Mouse (Mus musculus) liver, embryonic 11.5 days (tissue): ENCODE measurements around the gene Olfr1109. TPM values are rescaled to one million over a fixed set of nuclear protein-coding genes. Genes with fewer than 3 reads are reported as not detected.

ENCODE experiments used
- ATAC-seq: fragments of 200-750 bp; cut with Nextera tagmentation; replicated peaks from 2 replicates; pipeline ENCODE4 v1.8.0; 2017; ENCODE audit warnings: moderate number of reproducible peaks, mild to moderate bottlenecking, moderate TSS enrichment, moderate library complexity; ENCODE audit not compliant: low FRiP score
- DNase-seq: peaks from one replicate; pipeline ENCODE4 v3.0.0-alpha.2; 2017; ENCODE audit warnings: low spot score
- H3K27ac ChIP-seq: fragments of 300-500 bp; sonication (generic); 2 replicates; pipeline ENCODE4 v1.5.1; 2014; ENCODE audit warnings: mild to moderate bottlenecking, low read depth, low read length, control low read depth
- H3K27me3 ChIP-seq: fragments of 300-500 bp; sonication (generic); replicated peaks from 2 replicates; pipeline ENCODE4 v1.6.1; 2014; ENCODE audit warnings: low read length, mixed read lengths; ENCODE audit not compliant: control insufficient read depth, insufficient read depth
- H3K36me3 ChIP-seq: fragments of 300-500 bp; sonication (generic); 2 replicates; pipeline ENCODE4 v1.6.1; 2014; ENCODE audit warnings: mild to moderate bottlenecking, low read length, moderate library complexity, mixed read lengths; ENCODE audit not compliant: control insufficient read depth, insufficient read depth
- H3K4me1 ChIP-seq: fragments of 300-500 bp; sonication (generic); replicated peaks from 2 replicates; pipeline ENCODE4 v1.6.1; 2014; ENCODE audit warnings: low read length, mixed read lengths; ENCODE audit not compliant: control insufficient read depth, insufficient read depth
- H3K4me2 ChIP-seq: fragments of 300-500 bp; sonication (generic); 2 replicates; pipeline ENCODE4 v1.6.1; 2014; ENCODE audit warnings: mild to moderate bottlenecking, control low read depth, moderate library complexity
- H3K4me3 ChIP-seq: fragments of 300-500 bp; sonication (generic); 2 replicates; pipeline ENCODE4 v1.5.1; 2014; ENCODE audit warnings: low read depth, low read length, control low read depth
- H3K9ac ChIP-seq: fragments of 300-500 bp; sonication (generic); 2 replicates; pipeline ENCODE4 v1.6.1; 2014; ENCODE audit warnings: low read depth, low read length, control low read depth
- H3K9me3 ChIP-seq: fragments of 300-500 bp; sonication (generic); 2 replicates; pipeline ENCODE4 v1.6.1; 2016; ENCODE audit warnings: low read length, inconsistent platforms, mixed read lengths; ENCODE audit not compliant: control insufficient read depth
- WGBS: fragments of 180-500 bp; shearing (Covaris S2); extraction: QIAGEN DNeasy Blood & Tissue Kit; methylation state at CpG from one replicate; pipeline ENCODE4 v1.1.7; 2014; 5-methylcytosine and 5-hydroxymethylcytosine counted together
- polyA plus RNA-seq: library from polyadenylated mRNA; unstranded; fragments of >200 nt; fragmentation: Nextera tagmentation; extraction: Ambion mirVana; gene quantifications from 2 replicates; pipeline ENCODE4 v1.2.1, GENCODE M21; 2014

Gene Olfr1109
- not detected in 2 replicates for polyA plus RNA-seq

DNA sequence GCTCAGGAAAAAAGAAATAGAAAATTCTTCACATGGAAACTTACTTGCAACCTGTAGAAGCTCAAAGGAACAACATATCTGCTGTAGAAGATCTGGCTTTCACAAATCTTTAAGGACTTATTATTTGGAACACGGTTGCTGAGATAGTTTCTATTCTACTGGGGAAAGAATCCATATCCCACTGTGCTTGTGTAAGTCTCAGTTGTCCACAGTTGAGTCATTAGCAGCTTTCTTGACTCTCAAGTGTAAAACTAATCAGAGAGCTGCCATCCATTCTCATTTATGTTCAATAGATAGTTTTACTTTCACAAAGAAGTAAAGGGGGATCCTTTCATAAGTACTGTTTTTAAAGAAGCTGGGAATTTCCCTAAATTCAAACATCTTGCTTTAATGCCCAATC is at the start of gene Olfr1109:
Olfr1109 (minus strand) TSS at position 101 of the 400 bp plus-strand sequence.
- DNase-seq (no peak), ATAC-seq (no peak)
- no peak within 1 kb of the TSS for H3K4me2 ChIP-seq
- no peaks in the 10 kb centered on the region for H3K9me3 ChIP-seq
- WGBS: 81% methylated on average over 1 of the region's 1 CpGs
- no peak within 1 kb of the TSS for H3K4me3 ChIP-seq
- H3K27ac ChIP-seq: no peak within 1 kb of the TSS
- H3K36me3 ChIP-seq: no peaks in the 10 kb centered on the region
- H3K9ac ChIP-seq: no peak within 1 kb of the TSS
- no peaks in the 10 kb centered on the region for H3K4me1 ChIP-seq
- H3K27me3 ChIP-seq: no peaks in the 10 kb centered on the region

GRCm38 (mm10) chr2:87140200-87140599 is 44.4 kb upstream of the Olfr1109 start, which contains the start of gene Olfr1110:
Olfr1110 (minus strand) TSS chr2:87140300.
- Histone ChIP-seq H3K9me3 (no peaks in the 10 kb centered on the region), H3K4me3 (no peak within 1 kb of the TSS), H3K4me2 (no peak within 1 kb of the TSS), H3K9ac (no peak within 1 kb of the TSS), H3K27me3 (no peaks in the 10 kb centered on the region), H3K27ac (no peak within 1 kb of the TSS), H3K36me3 (no peaks in the 10 kb centered on the region), H3K4me1 (no peaks in the 10 kb centered on the region)
- DNase-seq (no peak), ATAC-seq (no peak)
- WGBS: 78% methylated on average over 1 of the region's 1 CpGs

DNA sequence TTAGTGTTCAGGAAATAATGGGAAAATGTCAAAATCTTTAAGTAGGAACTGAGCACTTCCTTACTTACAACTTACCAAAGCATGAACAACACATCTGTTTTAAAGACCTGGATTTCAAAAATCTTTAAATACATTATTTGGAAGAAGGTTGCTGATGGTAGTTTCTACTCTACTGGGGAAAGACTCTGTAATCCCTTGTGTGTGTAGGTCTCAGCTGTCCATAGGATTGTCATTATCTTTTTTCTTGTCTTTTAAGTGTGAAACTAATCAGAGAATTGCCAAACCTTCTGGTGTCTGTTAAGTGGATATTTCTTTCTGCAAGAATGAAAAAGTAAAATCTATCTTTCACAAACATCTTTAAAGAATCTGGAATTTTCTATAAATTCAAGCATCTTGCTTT is 18.7 kb upstream of the Olfr1109 start, which contains the start of gene Olfr259:
Olfr259 (minus strand) TSS at position 101 of the 400 bp plus-strand sequence.
- Histone ChIP-seq H3K4me3 (no peak within 1 kb of the TSS), H3K4me2 (no peak within 1 kb of the TSS), H3K4me1 (no peaks in the 10 kb centered on the region), H3K9me3 (no peaks in the 10 kb centered on the region), H3K9ac (no peak within 1 kb of the TSS), H3K27me3 (no peaks in the 10 kb centered on the region), H3K36me3 (no peaks in the 10 kb centered on the region), H3K27ac (no peak within 1 kb of the TSS)
- DNase-seq (no peak), ATAC-seq (no peak)

DNA sequence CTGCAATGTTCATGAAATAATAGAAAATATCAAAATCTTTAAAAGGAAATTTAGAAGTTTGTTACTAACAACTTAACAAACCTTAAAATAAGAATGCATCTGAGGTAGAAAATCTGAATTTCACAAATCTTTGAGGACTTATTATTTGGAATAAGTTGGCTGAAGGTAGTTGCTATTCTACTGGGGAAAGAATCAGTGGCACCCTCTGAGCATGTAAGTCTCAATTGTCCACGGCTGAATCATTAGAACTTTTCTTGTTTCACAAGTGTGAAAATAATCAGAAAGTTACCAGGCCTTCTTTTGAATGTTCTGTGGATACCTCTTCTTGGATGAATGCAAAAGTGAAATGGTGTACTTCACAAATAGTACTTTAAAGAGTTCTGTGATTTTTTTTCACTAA is 20.1 kb downstream of the Olfr1109 start, which contains the start of gene Olfr1107:
Olfr1107 (minus strand) TSS at position 101 of the 400 bp plus-strand sequence.
- ATAC-seq: no peak
- no peaks in the 10 kb centered on the region for H3K27me3 ChIP-seq

DNA sequence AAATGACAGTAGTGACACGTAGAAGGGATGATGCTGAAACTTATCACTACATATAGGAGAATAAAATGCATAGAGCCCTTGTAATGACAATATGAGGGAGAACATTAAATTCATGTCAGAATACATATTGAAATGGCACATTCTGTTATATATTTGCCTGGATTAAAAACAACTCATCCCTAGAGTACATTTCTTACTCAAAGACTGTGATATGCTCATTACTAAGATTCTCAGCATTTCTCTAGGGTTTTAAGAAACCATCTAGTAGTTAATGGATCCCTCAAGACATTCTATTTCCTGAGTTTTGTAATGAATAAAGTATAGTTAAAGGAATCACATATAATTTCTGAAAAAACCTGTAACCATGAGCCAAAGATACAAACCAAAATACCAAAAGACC is 43.6 kb downstream of the Olfr1109 start, which contains the start of gene Olfr1106:
Olfr1106 (minus strand) TSS at position 101 of the 400 bp plus-strand sequence.
- Histone ChIP-seq H3K4me2 (no peak within 1 kb of the TSS), H3K4me3 (no peak within 1 kb of the TSS), H3K9ac (no peak within 1 kb of the TSS), H3K4me1 (no peaks in the 10 kb centered on the region), H3K27ac (no peak within 1 kb of the TSS), H3K27me3 (no peaks in the 10 kb centered on the region), H3K36me3 (no peaks in the 10 kb centered on the region), H3K9me3 (no peaks in the 10 kb centered on the region)
- ATAC-seq: no peak
- DNase-seq: no peak
- WGBS: 73% methylated on average over 1 of the region's 1 CpGs

More for the DNA sequence above, 20.1 kb downstream of the Olfr1109 start, which contains the start of gene Olfr1107:
- Histone ChIP-seq H3K36me3 (no peaks in the 10 kb centered on the region), H3K9ac (no peak within 1 kb of the TSS), H3K9me3 (no peaks in the 10 kb centered on the region), H3K4me3 (no peak within 1 kb of the TSS), H3K4me2 (no peak within 1 kb of the TSS), H3K27ac (no peak within 1 kb of the TSS), H3K4me1 (no peaks in the 10 kb centered on the region)
- no peak for DNase-seq
- WGBS: 75% methylated on average over 1 of the region's 1 CpGs

Other genes starting within 250 kb of the Olfr1109 start
- not detected in 2 replicates for gene Olfr1095, start 244.3 kb downstream of the Olfr1109 start, polyA plus RNA-seq
- gene Gm13723, start 221.2 kb downstream of the Olfr1109 start, polyA plus RNA-seq: not detected in 2 replicates
- gene Olfr1097, start 203.8 kb downstream of the Olfr1109 start, polyA plus RNA-seq: not detected in 2 replicates
- not detected in 2 replicates for gene Olfr1098, start 171.5 kb downstream of the Olfr1109 start, polyA plus RNA-seq
- not detected in 2 replicates for gene Olfr1099, start 135.3 kb downstream of the Olfr1109 start, polyA plus RNA-seq
- gene Olfr1100, start 116.1 kb downstream of the Olfr1109 start, polyA plus RNA-seq: not detected in 2 replicates
- gene Olfr1101, start 104.8 kb downstream of the Olfr1109 start, polyA plus RNA-seq: not detected in 2 replicates
- gene Olfr1102, start 97.6 kb downstream of the Olfr1109 start, polyA plus RNA-seq: not detected in 2 replicates
- not detected in 2 replicates for gene Olfr1104, start 68.9 kb downstream of the Olfr1109 start, polyA plus RNA-seq
- gene Olfr1105, start 59.5 kb downstream of the Olfr1109 start, polyA plus RNA-seq: not detected in 2 replicates
- gene Olfr1106, start 43.7 kb downstream of the Olfr1109 start, polyA plus RNA-seq: not detected in 2 replicates
- gene Olfr1107, start 20.2 kb downstream of the Olfr1109 start, polyA plus RNA-seq: not detected in 2 replicates
- gene Olfr259, start 18.6 kb upstream of the Olfr1109 start, polyA plus RNA-seq: not detected in 2 replicates
- not detected in 2 replicates for gene Olfr1110, start 44.3 kb upstream of the Olfr1109 start, polyA plus RNA-seq
- gene Olfr1111, start 56.6 kb upstream of the Olfr1109 start, polyA plus RNA-seq: not detected in 2 replicates
- not detected in 2 replicates for gene Olfr1112, start 91.8 kb upstream of the Olfr1109 start, polyA plus RNA-seq
- gene Olfr1113, start 113.0 kb upstream of the Olfr1109 start, polyA plus RNA-seq: not detected in 2 replicates
- not detected in 2 replicates for gene Olfr1115, start 152.0 kb upstream of the Olfr1109 start, polyA plus RNA-seq
- not detected in 2 replicates for gene Olfr1116, start 171.5 kb upstream of the Olfr1109 start, polyA plus RNA-seq
- gene Olfr1118, start 211.6 kb upstream of the Olfr1109 start, polyA plus RNA-seq: not detected in 2 replicates